Mouse (Mus musculus) myocyte (in vitro differentiated cells): Measurements from ENCODE around the gene Nudt14. TPM values are rescaled to one million over a fixed set of nuclear protein-coding genes. Genes with fewer than 3 reads are reported as not detected.

Experiments used
- H3K27me3 ChIP-seq: one replicate; pipeline ENCODE4 v1.6.1; 2011; ENCODE audit not compliant: control insufficient read depth, insufficient read depth, insufficient read length
- H3K36me3 ChIP-seq: one replicate; pipeline ENCODE4 v1.6.1; 2011; ENCODE audit not compliant: control insufficient read depth, insufficient read depth
- H3K4me2 ChIP-seq: one replicate; pipeline ENCODE4 v1.6.1; 2011; ENCODE audit warnings: low read depth, control low read depth
- H3K4me3 ChIP-seq: one replicate; pipeline ENCODE4 v1.5.1; 2011; ENCODE audit warnings: mild to moderate bottlenecking, control low read depth, moderate library complexity
- H3K79me2 ChIP-seq: one replicate; pipeline ENCODE4 v1.6.1; 2011; ENCODE audit not compliant: control insufficient read depth, insufficient read depth
- H3ac ChIP-seq: one replicate; pipeline ENCODE4 v1.6.1; 2011; ENCODE audit not compliant: control insufficient read depth, insufficient read length
- CEBPB ChIP-seq: IDR thresholded peaks from 2 replicates; pipeline ENCODE4 v1.6.1; 2011; ENCODE audit warnings: mild to moderate bottlenecking, moderate library complexity; ENCODE audit not compliant: poor library complexity, insufficient read depth, severe bottlenecking
- E2F4 ChIP-seq: IDR thresholded peaks from one replicate; pipeline ENCODE4 v1.6.1; 2011; ENCODE audit warnings: mild to moderate bottlenecking, control low read depth, moderate library complexity; ENCODE audit not compliant: insufficient read depth
- MAX ChIP-seq: IDR thresholded peaks from one replicate; pipeline ENCODE4 v1.6.1; 2011; ENCODE audit warnings: low read depth, mild to moderate bottlenecking, control low read depth
- MYOD1 ChIP-seq, 3 experiments: IDR thresholded peaks; one replicate each; pipeline ENCODE4 v1.6.1; 2011; ENCODE audit warnings: control low read depth in 2 of 3, low read depth in 2 of 3, mild to moderate bottlenecking in 2 of 3, moderate library complexity in 1 of 3; ENCODE audit not compliant: insufficient read length in 2 of 3, control insufficient read depth in 1 of 3
- MYOG ChIP-seq, 3 experiments: IDR thresholded peaks; one replicate each; pipeline ENCODE4 v1.6.1; 2011; ENCODE audit warnings: control low read depth in 2 of 3, low read depth in 2 of 3, mild to moderate bottlenecking in 2 of 3; ENCODE audit not compliant: insufficient read length in 2 of 3, control insufficient read depth in 1 of 3, insufficient read depth in 1 of 3
- POLR2A ChIP-seq: IDR thresholded peaks from one replicate; pipeline ENCODE4 v1.6.1; 2011; ENCODE audit warnings: low read depth, mild to moderate bottlenecking, control low read depth, moderate library complexity; ENCODE audit not compliant: insufficient read length
- POLR2AphosphoS2 ChIP-seq: IDR thresholded peaks from one replicate; pipeline ENCODE4 v1.6.1; 2011; ENCODE audit warnings: low read depth, control low read depth; ENCODE audit not compliant: insufficient read length
- REST ChIP-seq: IDR thresholded peaks from one replicate; pipeline ENCODE4 v1.6.1; 2011; ENCODE audit warnings: mild to moderate bottlenecking, control low read depth, moderate library complexity; ENCODE audit not compliant: insufficient read depth, insufficient read length
- SRF ChIP-seq: IDR thresholded peaks from one replicate; pipeline ENCODE4 v1.6.1; 2011; ENCODE audit warnings: low read depth; ENCODE audit not compliant: control insufficient read depth, insufficient read length
- TCF12 ChIP-seq: IDR thresholded peaks from one replicate; pipeline ENCODE4 v1.6.1; 2011; ENCODE audit warnings: mild to moderate bottlenecking, control low read depth; ENCODE audit not compliant: poor library complexity, insufficient read depth, severe bottlenecking
- TCF3 ChIP-seq: IDR thresholded peaks from one replicate; pipeline ENCODE4 v1.6.1; 2011; ENCODE audit warnings: low read depth, control low read depth; ENCODE audit not compliant: insufficient read length
- USF1 ChIP-seq: IDR thresholded peaks from one replicate; pipeline ENCODE4 v1.6.1; 2011; ENCODE audit warnings: low read depth, mild to moderate bottlenecking, control low read depth, moderate library complexity
- polyA plus RNA-seq: library from polyadenylated mRNA; unstranded; fragments of >200 nt; fragmentation: generic; extraction: Trizol; gene quantifications from one replicate; pipeline ENCODE4 v1.2.1, GENCODE M21; 2012; ENCODE audit warnings: missing spikeins

Gene Nudt14
- polyA plus RNA-seq, 1 experiment, result 94.9 TPM

DNA sequence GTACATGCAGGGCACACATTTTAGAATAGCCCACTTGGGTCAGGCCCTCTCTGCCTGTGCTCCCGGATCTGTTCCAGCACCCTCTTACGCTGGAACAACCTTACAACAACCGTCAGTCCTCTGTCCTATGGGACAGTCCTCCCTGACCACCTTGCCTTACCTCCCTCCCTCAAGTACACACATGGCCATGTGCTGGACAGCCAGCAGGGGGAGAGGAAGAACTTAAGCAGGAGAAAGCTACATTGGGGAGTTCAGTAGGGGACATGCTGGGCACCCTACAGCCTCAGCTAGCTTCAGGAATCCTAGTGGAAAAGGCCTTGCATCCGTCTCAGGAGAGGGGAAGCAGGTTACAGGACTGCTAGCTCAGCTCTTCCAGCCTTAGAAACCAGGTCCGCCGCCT, 16.0 kb downstream of the Nudt14 start:
- H3K4me2 ChIP-seq, result no peak overlapping the region
- H3ac ChIP-seq, result no peak overlapping the region
- H3K79me2 ChIP-seq, result peaks cover 55% of the 10 kb centered on the region
- TF ChIP-seq TCF12, result no peak
- TF ChIP-seq USF1, result no peak
- no peak for TF ChIP-seq REST
- TF ChIP-seq SRF, result no peak
- TF ChIP-seq MYOG (IDR thresholded peaks at IDR 0.05; ENCODE audit: control insufficient read depth in 1 of 3, insufficient read depth in 1 of 3, insufficient read length in 2 of 3, low read depth in 2 of 3), result no peak
- no peak for TF ChIP-seq CEBPB
- TF ChIP-seq MAX, result no peak
- TF ChIP-seq MYOD1 (IDR thresholded peaks at IDR 0.05; ENCODE audit: control insufficient read depth in 1 of 3, insufficient read length in 2 of 3, low read depth in 2 of 3), result no peak
- TF ChIP-seq E2F4, result no peak
- TF ChIP-seq POLR2A, result no peak
- no peak for TF ChIP-seq TCF3
- TF ChIP-seq POLR2AphosphoS2, result no peak
- H3K36me3 ChIP-seq, result no peaks in the 10 kb centered on the region
- H3K4me3 ChIP-seq, result no peak overlapping the region
- H3K27me3 ChIP-seq, result no peaks in the 10 kb centered on the region

GRCm38 (mm10) chr12:112922541-112922940, 19.4 kb downstream of the Nudt14 start:
- peaks cover 46% of the 10 kb centered on the region for H3K79me2 ChIP-seq
- TF ChIP-seq TCF12, result no peak
- TF ChIP-seq REST, result no peak
- no peak for TF ChIP-seq MAX
- TF ChIP-seq POLR2AphosphoS2, result no peak
- no peak for TF ChIP-seq MYOG (IDR thresholded peaks at IDR 0.05; ENCODE audit: control insufficient read depth in 1 of 3, insufficient read depth in 1 of 3, insufficient read length in 2 of 3, low read depth in 2 of 3)
- no peak for TF ChIP-seq E2F4
- TF ChIP-seq MYOD1 (IDR thresholded peaks at IDR 0.05; ENCODE audit: control insufficient read depth in 1 of 3, insufficient read length in 2 of 3, low read depth in 2 of 3), result no peak
- no peak for TF ChIP-seq TCF3
- no peak for TF ChIP-seq POLR2A
- no peak for TF ChIP-seq CEBPB
- no peak for TF ChIP-seq USF1
- no peak for TF ChIP-seq SRF
- H3K27me3 ChIP-seq, result no peaks in the 10 kb centered on the region
- H3K4me3 ChIP-seq, result no peak overlapping the region
- H3K4me2 ChIP-seq, result no peak overlapping the region
- H3K36me3 ChIP-seq, result no peaks in the 10 kb centered on the region
- H3ac ChIP-seq, result no peak overlapping the region

DNA sequence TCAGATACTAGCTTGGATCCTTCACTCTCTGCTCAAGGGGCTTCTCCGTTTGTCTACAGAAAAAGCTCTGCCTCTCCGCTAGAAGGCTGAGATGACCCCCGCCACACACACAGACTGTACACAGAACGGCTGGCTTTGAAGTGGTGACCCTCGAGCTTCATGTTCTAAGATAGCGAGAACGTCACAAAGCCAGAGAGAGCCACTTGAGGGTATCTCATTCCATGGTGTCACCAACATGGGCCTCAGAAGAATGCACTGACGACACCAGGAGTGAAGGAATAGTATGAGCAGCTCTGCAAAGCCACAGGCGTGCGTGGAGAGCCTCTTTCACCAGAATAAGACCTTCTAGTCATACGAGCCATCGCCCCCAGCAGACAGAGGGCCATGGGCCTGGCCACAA, 20.4 kb downstream of the Nudt14 start:
- no peak for TF ChIP-seq POLR2A
- TF ChIP-seq MYOD1 (IDR thresholded peaks at IDR 0.05; ENCODE audit: control insufficient read depth in 1 of 3, insufficient read length in 2 of 3, low read depth in 2 of 3), result no peak
- no peak for TF ChIP-seq REST
- no peak for TF ChIP-seq MAX
- TF ChIP-seq CEBPB, result no peak
- no peak for TF ChIP-seq MYOG (IDR thresholded peaks at IDR 0.05; ENCODE audit: control insufficient read depth in 1 of 3, insufficient read depth in 1 of 3, insufficient read length in 2 of 3, low read depth in 2 of 3)
- no peak for TF ChIP-seq TCF3
- TF ChIP-seq SRF, result no peak
- TF ChIP-seq USF1, result no peak
- TF ChIP-seq TCF12, result no peak
- TF ChIP-seq POLR2AphosphoS2, result no peak
- no peak for TF ChIP-seq E2F4
- H3K36me3 ChIP-seq, result no peaks in the 10 kb centered on the region
- no peak overlapping the region for H3K4me3 ChIP-seq
- no peaks in the 10 kb centered on the region for H3K27me3 ChIP-seq
- H3ac ChIP-seq, result no peak overlapping the region
- peaks cover 37% of the 10 kb centered on the region for H3K79me2 ChIP-seq
- H3K4me2 ChIP-seq, result no peak overlapping the region

- Histone ChIP-seq H3K4me2 (no peak overlapping the region), H3K36me3 (no peaks in the 10 kb centered on the region), H3K79me2 (peaks cover 9% of the 10 kb centered on the region), H3K4me3 (no peak overlapping the region), H3ac (no peak overlapping the region), H3K27me3 (no peaks in the 10 kb centered on the region)
- TF ChIP-seq TCF12 (no peak), POLR2A (no peak), SRF (no peak), E2F4 (no peak), MYOG (IDR thresholded peaks at IDR 0.05; ENCODE audit: control insufficient read depth in 1 of 3, insufficient read depth in 1 of 3, insufficient read length in 2 of 3, low read depth in 2 of 3) (no peak), REST (no peak), CEBPB (no peak), MYOD1 (IDR thresholded peaks at IDR 0.05; ENCODE audit: control insufficient read depth in 1 of 3, insufficient read length in 2 of 3, low read depth in 2 of 3) (no peak), TCF3 (no peak), MAX (no peak), POLR2AphosphoS2 (no peak), USF1 (no peak)
Observed at GRCm38 (mm10) chr12:112917906-112918305, 24.0 kb downstream of the Nudt14 start.
